Mouse (Mus musculus): ENCODE measurements around the gene Slc25a22. TPM values are rescaled to one million over a fixed set of nuclear protein-coding genes. Genes with fewer than 3 reads are reported as not detected.

Slc25a22 gene
- total and polyA plus RNA-seq, 2 experiments from 2014 or later, result 87.3 to 126 TPM

DNA sequence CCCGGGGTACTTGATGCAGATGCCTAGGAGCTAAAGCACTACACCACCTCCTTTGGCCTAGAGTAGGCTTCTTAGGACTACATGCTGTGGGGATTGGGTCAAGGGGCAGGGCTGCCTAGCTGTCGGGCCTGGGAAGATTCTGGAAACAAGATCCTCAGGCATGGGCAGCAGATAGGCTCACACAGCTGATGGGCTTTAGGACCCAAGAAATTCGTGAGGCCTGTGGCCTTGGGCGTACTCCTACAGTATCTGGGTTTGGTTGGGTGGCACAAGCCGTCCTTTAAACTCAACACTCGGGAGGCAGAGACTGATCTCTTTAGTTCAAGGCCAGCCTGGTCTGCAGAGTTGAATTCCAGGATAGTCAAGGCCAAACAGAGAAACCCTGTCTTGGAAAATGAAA is 34.5 kb upstream of the Slc25a22 start:
- Histone ChIP-seq H3K4me2 (ENCODE audit: low read depth, low read length) (no peak overlapping the region), H3K9me3 (ENCODE audit: low read length) (no peaks in the 10 kb centered on the region), H3K4me3 (ENCODE audit: low read length) (no peak overlapping the region), H3K9ac (replicated peaks; ENCODE audit: low read length) (no peak overlapping the region), H3K27ac (no peak overlapping the region), H3K27me3 (ENCODE audit: insufficient read depth, low read length) (no peaks in the 10 kb centered on the region), H3K4me1 (ENCODE audit: insufficient read depth, low read length) (peaks cover 34% of the 10 kb centered on the region), H3K36me3 (ENCODE audit: insufficient read depth, low read length) (peaks cover 12% of the 10 kb centered on the region)
- ATAC-seq, result no peak
- WGBS, result 81% methylated on average over 6 of the region's 6 CpGs
- DNase-seq (ENCODE audit: low spot score), result no peak
- TF ChIP-seq CTCF (IDR thresholded peaks at IDR 0.05; ENCODE audit: low read depth), result no peak

DNA sequence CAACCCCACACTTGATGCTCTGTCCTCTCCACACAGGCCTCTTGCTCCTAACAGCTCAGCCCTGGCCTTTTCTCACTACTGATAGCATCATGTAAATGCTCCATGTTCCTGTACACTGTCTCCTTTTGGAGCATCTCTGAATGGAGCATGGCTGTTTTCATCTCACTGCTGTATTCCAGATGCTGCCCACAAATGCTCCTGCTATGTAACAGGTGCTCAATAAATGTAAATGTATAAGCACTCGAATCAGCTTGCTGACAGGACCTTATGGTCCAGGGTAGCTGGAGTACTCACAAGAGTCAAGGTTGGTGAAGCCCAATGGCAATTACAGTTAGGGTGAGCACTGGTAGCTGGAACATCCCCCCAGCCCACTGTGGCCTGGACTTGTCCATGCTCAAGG is 33.5 kb upstream of the Slc25a22 start:
- no peak overlapping the region for H3K9ac ChIP-seq (replicated peaks; ENCODE audit: low read length)
- peaks cover 34% of the 10 kb centered on the region for H3K4me1 ChIP-seq (ENCODE audit: insufficient read depth, low read length)
- no peaks in the 10 kb centered on the region for H3K27me3 ChIP-seq (ENCODE audit: insufficient read depth, low read length)
- WGBS, result 83% methylated on average over 1 of the region's 1 CpGs
- no peak for TF ChIP-seq CTCF (IDR thresholded peaks at IDR 0.05; ENCODE audit: low read depth)
- H3K4me3 ChIP-seq (ENCODE audit: low read length), result no peak overlapping the region
- DNase-seq (ENCODE audit: low spot score) (no peak), ATAC-seq (no peak)
- H3K9me3 ChIP-seq (ENCODE audit: low read length), result no peaks in the 10 kb centered on the region
- H3K36me3 ChIP-seq (ENCODE audit: insufficient read depth, low read length), result peaks cover 12% of the 10 kb centered on the region
- no peak overlapping the region for H3K4me2 ChIP-seq (ENCODE audit: low read depth, low read length)
- no peak overlapping the region for H3K27ac ChIP-seq

DNA sequence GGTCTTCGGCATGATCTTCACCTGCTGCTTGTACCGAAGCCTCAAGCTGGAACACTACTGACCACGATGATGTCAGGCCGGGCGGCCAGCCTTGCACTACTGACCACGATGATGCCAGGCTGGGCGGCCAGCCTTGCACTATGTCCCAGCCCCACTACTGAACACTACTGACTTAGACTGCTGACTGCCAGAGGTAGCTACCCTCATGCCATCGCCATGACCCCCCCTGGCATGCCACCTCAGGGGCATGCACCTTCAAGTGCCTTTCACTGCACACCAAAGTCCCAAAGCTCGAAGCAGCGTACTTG is 32.9 kb upstream of the Slc25a22 start:
- Histone ChIP-seq H3K27ac (no peak overlapping the region), H3K27me3 (ENCODE audit: insufficient read depth, low read length) (0 out of 2 replicates have a peak, but pooled peaks cover 1% of the 10 kb centered on the region), H3K4me3 (ENCODE audit: low read length) (no peak overlapping the region), H3K9me3 (ENCODE audit: low read length) (no peaks in the 10 kb centered on the region), H3K36me3 (ENCODE audit: insufficient read depth, low read length) (peaks cover 12% of the 10 kb centered on the region), H3K4me2 (ENCODE audit: low read depth, low read length) (no peak overlapping the region), H3K4me1 (ENCODE audit: insufficient read depth, low read length) (peaks cover 30% of the 10 kb centered on the region), H3K9ac (replicated peaks; ENCODE audit: low read length) (no peak overlapping the region)
- TF ChIP-seq CTCF (IDR thresholded peaks at IDR 0.05; ENCODE audit: low read depth), result no peak
- ATAC-seq (no peak), DNase-seq (ENCODE audit: low spot score) (no peak)
- WGBS, result 89% methylated on average over 10 of the region's 10 CpGs

DNA sequence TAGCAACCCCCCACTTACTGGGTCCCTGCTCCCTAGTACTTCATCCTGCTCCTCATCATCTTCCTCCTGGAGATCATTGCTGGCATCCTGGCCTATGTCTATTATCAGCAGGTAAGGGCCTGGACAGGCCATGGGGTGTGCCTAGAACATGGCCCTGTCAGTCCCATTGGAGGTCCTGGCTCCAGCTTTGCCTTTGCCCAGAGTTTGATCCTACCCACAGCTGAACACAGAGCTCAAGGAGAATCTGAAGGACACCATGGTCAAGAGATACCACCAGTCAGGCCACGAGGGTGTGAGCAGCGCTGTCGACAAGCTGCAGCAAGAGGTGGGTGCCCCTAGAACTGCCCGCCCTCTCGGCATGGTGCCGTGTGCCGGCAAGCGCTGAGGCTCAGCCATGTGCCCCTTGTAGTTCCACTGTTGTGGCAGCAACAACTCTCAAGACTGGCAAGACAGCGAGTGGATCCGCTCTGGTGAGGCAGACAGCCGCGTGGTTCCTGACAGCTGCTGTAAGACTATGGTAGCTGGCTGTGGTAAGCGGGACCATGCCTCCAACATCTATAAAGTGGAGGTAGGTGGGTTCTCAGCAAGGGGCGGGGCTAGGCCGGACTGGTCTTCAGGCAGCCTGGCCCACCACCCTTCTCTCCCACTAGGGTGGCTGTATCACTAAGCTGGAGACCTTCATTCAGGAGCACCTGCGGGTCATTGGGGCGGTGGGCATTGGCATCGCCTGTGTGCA is 32.4 kb upstream of the Slc25a22 start:
- H3K4me1 ChIP-seq (ENCODE audit: insufficient read depth, low read length), result peaks cover 30% of the 10 kb centered on the region
- H3K36me3 ChIP-seq (ENCODE audit: insufficient read depth, low read length), result peaks cover 12% of the 10 kb centered on the region
- DNase-seq (ENCODE audit: low spot score), result no peak
- H3K27me3 ChIP-seq (ENCODE audit: insufficient read depth, low read length), result 0 out of 2 replicates have a peak, but pooled peaks cover 6% of the 10 kb centered on the region
- H3K9me3 ChIP-seq (ENCODE audit: low read length), result no peaks in the 10 kb centered on the region
- no peak for ATAC-seq
- peak overlapping the region; percentile 74; the same call in 1 of the 2 replicates for H3K4me2 ChIP-seq (ENCODE audit: low read depth, low read length)
- no peak for TF ChIP-seq CTCF (IDR thresholded peaks at IDR 0.05; ENCODE audit: low read depth)
- no peak overlapping the region for H3K4me3 ChIP-seq (ENCODE audit: low read length)
- H3K9ac ChIP-seq (replicated peaks; ENCODE audit: low read length), result no peak overlapping the region
- H3K27ac ChIP-seq, result no peak overlapping the region
- 88% methylated on average over 18 of the region's 18 CpGs for WGBS

DNA sequence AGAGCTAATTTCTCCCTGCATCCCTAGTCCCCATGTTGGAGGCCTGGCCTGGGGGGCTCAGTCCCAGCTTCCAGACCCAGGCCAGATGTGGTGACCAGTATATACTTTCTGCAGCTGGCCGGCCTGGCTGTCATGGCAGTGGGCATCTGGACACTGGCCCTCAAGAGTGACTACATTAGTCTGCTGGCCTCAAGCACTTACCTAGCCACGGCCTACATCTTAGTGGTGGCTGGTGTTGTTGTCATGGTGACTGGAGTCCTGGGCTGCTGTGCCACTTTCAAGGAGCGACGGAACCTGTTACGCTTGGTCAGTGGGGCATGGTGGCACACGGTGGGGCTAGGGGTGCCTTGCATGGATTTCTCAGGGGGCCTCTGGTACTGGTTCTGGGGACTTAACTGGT is 31.7 kb upstream of the Slc25a22 start:
- H3K4me2 ChIP-seq (ENCODE audit: low read depth, low read length), result peak overlapping the region; percentile 74
- ATAC-seq (no peak), DNase-seq (ENCODE audit: low spot score) (no peak)
- 55% methylated on average over 6 of the region's 6 CpGs for WGBS
- no peak for TF ChIP-seq CTCF (IDR thresholded peaks at IDR 0.05; ENCODE audit: low read depth)
- peak overlapping the region; percentile 69; the same call in 1 of the 2 replicates for H3K9ac ChIP-seq (replicated peaks; ENCODE audit: low read length)
- 0 out of 2 replicates have a peak, but pooled peaks cover 8% of the 10 kb centered on the region for H3K27me3 ChIP-seq (ENCODE audit: insufficient read depth, low read length)
- H3K27ac ChIP-seq, result peak overlapping the region; percentile 86; the same call in 1 of the 2 replicates
- no peaks in the 10 kb centered on the region for H3K9me3 ChIP-seq (ENCODE audit: low read length)
- peaks cover 30% of the 10 kb centered on the region for H3K4me1 ChIP-seq (ENCODE audit: insufficient read depth, low read length)
- H3K36me3 ChIP-seq (ENCODE audit: insufficient read depth, low read length), result peaks cover 12% of the 10 kb centered on the region
- H3K4me3 ChIP-seq (ENCODE audit: low read length), result peak overlapping the region; percentile 15

DNA sequence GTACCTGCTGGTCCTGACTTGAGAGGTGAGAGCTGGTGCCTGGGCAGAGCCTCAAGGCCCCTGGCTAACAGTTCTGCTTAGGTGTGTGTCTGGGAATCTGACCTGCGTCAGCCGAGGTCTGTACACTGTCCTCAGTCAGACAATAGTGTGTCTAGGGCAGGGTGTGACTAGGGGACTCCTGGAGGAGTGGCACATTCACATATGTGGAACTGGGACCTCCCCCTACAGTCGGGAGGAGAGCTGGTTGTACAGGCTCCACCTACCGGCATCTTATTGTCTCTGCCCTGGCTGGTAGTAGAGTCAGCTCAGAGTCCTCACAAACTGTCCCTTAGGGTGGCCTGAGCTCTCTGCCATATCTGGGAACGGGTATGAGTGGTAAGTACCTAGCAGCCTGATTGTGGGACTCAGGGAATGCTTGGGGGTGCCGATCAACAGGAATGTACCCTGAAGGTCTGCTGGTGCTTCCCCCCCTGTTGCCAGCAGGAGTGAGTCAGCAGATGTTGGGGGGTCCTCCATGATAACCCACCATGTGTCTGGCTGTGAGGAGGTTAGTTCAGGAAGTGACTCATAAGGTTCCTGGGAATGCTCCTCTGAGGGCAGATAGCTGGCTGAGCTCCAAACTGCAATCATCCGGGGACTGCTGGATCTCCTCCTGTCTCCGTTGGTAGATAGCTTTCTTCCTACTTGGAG is 31.0 kb upstream of the Slc25a22 start:
- Histone ChIP-seq H3K36me3 (ENCODE audit: insufficient read depth, low read length) (peaks cover 12% of the 10 kb centered on the region), H3K27ac (peak overlapping the region; percentile 86), H3K9ac (replicated peaks; ENCODE audit: low read length) (peak overlapping the region; percentile 69), H3K4me1 (ENCODE audit: insufficient read depth, low read length) (peaks cover 23% of the 10 kb centered on the region), H3K4me3 (ENCODE audit: low read length) (peak overlapping the region; percentile 55), H3K9me3 (ENCODE audit: low read length) (no peaks in the 10 kb centered on the region), H3K4me2 (ENCODE audit: low read depth, low read length) (peak overlapping the region; percentile 74), H3K27me3 (ENCODE audit: insufficient read depth, low read length) (peaks cover 13% of the 10 kb centered on the region)
- 11% methylated on average over 8 of the region's 8 CpGs for WGBS
- ATAC-seq, result peak; percentile 73
- TF ChIP-seq CTCF (IDR thresholded peaks at IDR 0.05; ENCODE audit: low read depth), result peak; percentile 66
- peak; percentile 81 for DNase-seq (ENCODE audit: low spot score)

DNA sequence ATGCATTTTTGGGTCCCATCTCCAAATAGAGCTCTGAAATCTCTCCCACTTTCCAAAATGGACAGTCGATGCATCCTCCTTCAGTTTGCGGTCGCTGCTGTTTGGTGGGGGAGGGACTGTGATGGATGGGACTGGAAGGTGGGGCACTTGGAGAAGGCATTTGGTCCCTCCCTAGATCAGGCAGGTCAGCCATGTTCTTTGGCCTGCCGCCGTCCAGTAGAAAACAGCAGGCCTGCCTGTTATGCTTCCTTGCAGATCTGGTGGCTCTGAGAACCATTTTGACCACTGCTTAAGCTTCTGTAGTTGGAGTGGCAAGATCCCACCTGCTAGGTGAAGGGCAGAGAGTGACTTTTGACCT is 30.5 kb upstream of the Slc25a22 start:
- 22% methylated on average over 5 of the region's 5 CpGs for WGBS
- TF ChIP-seq CTCF (IDR thresholded peaks at IDR 0.05; ENCODE audit: low read depth), result no peak
- Histone ChIP-seq H3K27me3 (ENCODE audit: insufficient read depth, low read length) (peaks cover 18% of the 10 kb centered on the region), H3K4me1 (ENCODE audit: insufficient read depth, low read length) (peaks cover 20% of the 10 kb centered on the region; the same call in 1 of the 2 replicates), H3K4me2 (ENCODE audit: low read depth, low read length) (peak overlapping the region; percentile 74), H3K36me3 (ENCODE audit: insufficient read depth, low read length) (peaks cover 12% of the 10 kb centered on the region), H3K9ac (replicated peaks; ENCODE audit: low read length) (peak overlapping the region; percentile 69), H3K27ac (peak overlapping the region; percentile 86), H3K9me3 (ENCODE audit: low read length) (no peaks in the 10 kb centered on the region), H3K4me3 (ENCODE audit: low read length) (peak overlapping the region; percentile 55)
- DNase-seq (ENCODE audit: low spot score) (no peak), ATAC-seq (no peak)

Data from hindbrain, postnatal 0 days (tissue).